Mouse (Mus musculus): ENCODE results near the gene Meis2.

DNA sequence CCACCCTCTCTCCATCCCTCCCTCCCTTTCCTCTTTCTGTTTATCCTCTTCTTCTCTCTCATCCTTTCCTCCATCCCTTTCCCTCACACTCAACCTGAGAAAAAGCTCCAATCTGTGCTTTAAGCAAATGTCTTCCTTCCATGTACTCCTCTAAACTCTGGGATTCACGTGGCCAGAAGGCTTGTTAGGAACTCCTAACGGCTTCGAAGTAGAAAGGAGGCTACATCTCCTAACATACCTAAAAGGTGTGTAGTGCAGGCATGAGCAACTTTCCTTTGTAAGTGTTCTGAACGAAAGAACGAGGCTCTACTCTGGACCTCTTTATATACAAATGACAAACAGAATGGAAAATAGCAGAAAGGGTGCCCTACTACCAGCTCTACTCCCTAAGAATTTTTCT is 7.1 kb upstream of the Meis2 start:
- TF ChIP-seq POLR2A (IDR thresholded peaks at IDR 0.05; ENCODE audit: control insufficient read depth in 1 of 2, insufficient read depth in 1 of 2, low read depth in 1 of 2, low read length in 2 of 2, poor library complexity in 1 of 2) (no peak), USF1 (IDR thresholded peaks at IDR 0.05; ENCODE audit: low read depth, low read length) (no peak), CHD1 (IDR thresholded peaks at IDR 0.05; ENCODE audit: low read depth, low read length) (no peak), NRF1 (IDR thresholded peaks at IDR 0.05; ENCODE audit: insufficient read depth, low read depth, low read length, poor library complexity, severe bottlenecking) (no peak), SIN3A (IDR thresholded peaks at IDR 0.05; ENCODE audit: low read length) (no peak), TAL1 (IDR thresholded peaks at IDR 0.05; ENCODE audit: low read length) (no peak), MAZ (IDR thresholded peaks at IDR 0.05; ENCODE audit: low read depth, low read length) (no peak), CTCF (IDR thresholded peaks at IDR 0.05 in 2 of 3, conservative IDR thresholded peaks at IDR 0.05 in 1 of 3; ENCODE audit: control insufficient read depth in 1 of 3, insufficient read depth in 1 of 3, low read depth in 2 of 3, low read length in 3 of 3, poor library complexity in 1 of 3, severe bottlenecking in 1 of 3) (no peak), EP300 (IDR thresholded peaks at IDR 0.05; ENCODE audit: low read depth in 1 of 2, low read length in 2 of 2) (no peak), BHLHE40 (IDR thresholded peaks at IDR 0.05; ENCODE audit: borderline replicate concordance, low read depth, low read length) (no peak)

Measured in MEL (cell line).